Mouse (Mus musculus): ENCODE data around the gene Rem2.

- TF ChIP-seq CTCF (IDR thresholded peaks at IDR 0.05; ENCODE audit: low read depth) (no peak), EP300 (IDR thresholded peaks at IDR 0.05; ENCODE audit: low read depth) (no peak)
These were observed 25.5 kb downstream of the Rem2 start for GRCm38 (mm10) chr14:54501365-54501764.
